Mouse (Mus musculus): ENCODE results near the gene 4933416C03Rik. TPM values are rescaled to one million over a fixed set of nuclear protein-coding genes. Genes with fewer than 3 reads are reported as not detected.

4933416C03Rik gene
- polyA plus RNA-seq (2014; fragmentation: Illumina TruSeq; extraction: RNeasy Lipid Tissue Mini Kit (QIAGEN cat#74804); ENCODE audit: low read depth, low replicate concordance), result not detected

DNA sequence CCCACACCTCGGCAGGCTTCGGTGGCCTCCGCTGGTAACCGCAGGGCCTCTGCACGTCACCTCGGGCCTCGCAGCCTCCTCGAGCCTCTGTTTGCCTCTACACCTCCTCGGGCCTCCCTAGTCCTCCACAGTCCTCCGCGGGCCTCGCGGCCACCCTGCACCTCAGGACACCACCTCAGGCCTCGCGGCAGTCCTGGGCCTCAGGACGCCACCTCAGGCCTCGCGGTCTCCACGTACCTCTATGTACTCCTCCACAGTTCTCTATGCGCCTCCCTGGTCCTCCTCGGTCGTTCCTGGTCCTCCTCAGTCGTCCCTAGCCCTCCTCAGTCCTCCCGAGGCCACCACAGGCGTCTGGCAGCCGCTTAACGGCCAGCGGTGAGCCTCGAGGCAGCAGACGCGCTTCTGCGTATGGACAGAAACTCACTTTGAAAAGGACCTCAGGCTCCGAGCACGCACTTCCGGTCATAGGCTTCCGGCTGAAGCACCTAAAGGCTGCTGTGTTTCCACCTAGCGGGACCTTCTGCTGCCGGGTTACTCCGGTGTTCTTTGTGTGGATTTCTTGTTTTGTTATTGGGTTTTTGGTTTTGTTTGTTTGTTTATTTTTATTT lies at the start of gene 4933416C03Rik:
4933416C03Rik (minus strand) TSS at position 51 of the 608 bp plus-strand sequence.

Other genes starting within 250 kb of the 4933416C03Rik start
- 2.3 TPM for gene Ptprr, start 95.7 kb downstream of the 4933416C03Rik start, polyA plus RNA-seq (2014; fragmentation: Illumina TruSeq; extraction: RNeasy Lipid Tissue Mini Kit (QIAGEN cat#74804); ENCODE audit: low read depth, low replicate concordance)
- 23.6 TPM for gene Ptprb, start 161.6 kb upstream of the 4933416C03Rik start, polyA plus RNA-seq (2014; fragmentation: Illumina TruSeq; extraction: RNeasy Lipid Tissue Mini Kit (QIAGEN cat#74804); ENCODE audit: low read depth, low replicate concordance)

Data from kidney, adult 10 weeks (tissue).